Mouse (Mus musculus) adrenal gland, adult 2 months (tissue): ENCODE results near the gene Ush2a. TPM values are rescaled to one million over a fixed set of nuclear protein-coding genes. Genes with fewer than 3 reads are reported as not detected.
A peak's percentile ranks its signal among the peaks of the same experiment; 100 is the strongest.

ENCODE experiments used
- DNase-seq: peaks from one replicate; pipeline ENCODE4 v3.0.0; 2021
- polyA plus RNA-seq: library from polyadenylated mRNA; depleted of rRNA; stranded (reverse); fragments of >200 nt; gene quantifications from 2 replicates; pipeline ENCODE4 v1.2.3, GENCODE M21; 2012
- total RNA-seq, 2 experiments: library from RNA; stranded (reverse); gene quantifications; 2 replicates each; pipeline ENCODE4 v1.2.3; 2021

Ush2a gene
- total and polyA plus RNA-seq, 3 experiments = 0.07 TPM; not detected in 2

DNA sequence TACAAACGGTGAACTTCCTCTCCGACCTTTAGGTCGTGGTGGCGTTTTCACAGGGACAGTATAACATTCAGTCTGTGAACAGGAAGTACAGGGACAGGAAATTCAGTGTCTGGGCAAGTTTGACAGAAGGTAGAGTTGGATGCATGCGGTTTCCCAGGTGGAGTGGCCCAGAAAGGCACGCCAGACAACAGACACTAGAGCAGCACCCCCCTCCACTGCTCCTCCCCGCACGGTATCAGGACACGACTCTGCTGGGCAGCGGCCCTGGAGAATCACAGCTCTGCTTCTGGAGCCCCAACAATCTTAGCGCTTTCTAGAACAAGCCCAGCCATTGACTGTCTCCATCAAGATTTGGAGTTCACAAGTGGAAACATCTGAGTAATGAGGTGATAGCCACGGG lies 406.7 kb downstream of the Ush2a start:
- DNase-seq = no peak

DNA sequence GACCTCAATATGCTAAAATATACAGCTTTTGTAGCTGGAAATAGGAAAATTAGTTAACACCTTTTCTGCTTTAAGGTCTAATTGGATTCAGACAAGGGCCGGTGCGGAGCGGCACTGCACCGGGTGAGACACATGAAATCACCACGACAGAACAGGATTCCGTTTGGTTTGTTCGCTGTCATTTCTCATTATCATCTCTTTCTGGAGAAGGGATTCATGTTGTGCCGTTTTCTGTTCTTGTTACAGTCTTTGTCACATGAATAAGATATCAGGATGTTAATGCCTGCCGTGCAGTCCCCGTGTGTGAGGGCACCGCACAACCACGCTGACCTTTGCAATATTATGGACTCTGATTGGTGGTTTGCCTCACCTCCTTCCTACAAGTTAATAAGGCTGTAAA lies 411.0 kb downstream of the Ush2a start:
- DNase-seq = no peak

DNA sequence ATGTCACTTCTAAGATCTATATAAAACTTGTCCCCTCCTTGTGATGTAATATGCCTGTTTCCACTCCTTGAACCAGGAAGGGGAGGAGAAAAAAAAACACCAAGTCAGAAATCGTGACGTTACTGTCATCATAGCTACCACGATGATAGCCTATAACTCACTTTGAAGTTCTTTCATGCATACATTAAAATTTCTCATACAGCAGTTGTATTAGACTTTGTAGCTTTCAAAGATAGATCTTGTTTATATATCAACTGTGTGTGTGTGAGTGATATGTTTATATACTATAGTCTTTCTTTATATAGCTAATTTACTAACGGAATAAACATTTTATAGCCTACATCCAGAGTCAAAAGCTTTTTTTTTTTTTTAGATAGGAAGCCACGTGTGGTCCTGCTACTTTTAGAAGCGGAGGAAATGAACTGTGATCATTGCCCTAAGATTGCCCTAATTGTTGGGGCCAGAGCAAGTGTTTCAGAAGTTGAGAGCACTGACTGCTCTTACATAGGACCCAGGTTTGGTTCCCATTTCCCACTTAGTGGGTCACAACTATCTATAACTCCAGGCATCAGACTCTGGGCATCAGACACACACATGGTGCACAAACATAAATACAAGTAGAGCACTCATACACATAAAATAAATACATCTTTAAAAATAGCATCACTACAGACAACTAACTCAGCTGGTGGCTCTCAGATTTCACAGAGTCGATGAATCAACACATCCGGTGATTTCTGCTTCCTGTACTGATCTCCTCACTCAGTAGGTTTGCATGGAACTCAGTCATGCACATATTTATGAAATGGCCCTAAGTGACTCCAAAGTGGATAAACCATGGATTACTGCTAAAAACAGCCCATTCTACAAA lies 413.1 kb downstream of the Ush2a start:
- DNase-seq = no peak

DNA sequence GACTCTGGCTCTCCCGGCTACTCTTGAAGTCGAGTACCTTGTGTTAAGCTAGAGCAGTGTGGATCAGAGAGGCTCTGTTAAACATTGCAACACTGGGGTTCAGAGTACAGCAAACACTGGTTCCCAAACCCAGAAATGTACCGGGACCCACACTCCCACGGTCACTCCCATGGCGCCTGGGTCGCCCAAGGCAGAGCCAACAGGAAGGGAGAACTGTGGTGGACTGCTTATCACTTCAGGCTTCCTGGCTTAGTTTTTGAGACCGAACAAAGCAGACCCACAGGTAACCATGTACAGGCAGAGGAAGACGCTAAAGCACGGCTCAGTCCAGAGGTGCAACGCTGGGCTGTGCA lies 413.7 kb downstream of the Ush2a start:
- no peak for DNase-seq

- no peak for DNase-seq
Observed at GRCm38 (mm10) chr1:188678189-188678588, 416.4 kb downstream of the Ush2a start.

DNA sequence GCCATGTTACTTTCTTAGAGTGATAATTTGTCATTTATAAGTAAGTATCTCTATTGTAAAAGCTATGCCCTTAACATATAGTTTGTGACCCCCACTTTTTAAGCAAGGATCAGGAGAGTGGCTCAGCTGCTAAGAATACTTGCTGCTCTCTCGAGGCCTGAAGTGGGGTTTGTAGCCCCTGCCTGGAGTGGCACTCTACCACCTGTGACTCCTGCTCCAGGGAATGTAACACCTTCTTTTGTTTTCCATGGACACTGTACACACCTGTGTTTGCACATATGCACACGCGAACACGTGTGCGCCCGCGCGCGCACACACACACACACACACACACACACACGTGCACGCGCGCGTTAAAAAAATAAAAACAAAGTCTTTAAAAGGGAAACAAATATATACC lies 424.5 kb downstream of the Ush2a start:
- no peak for DNase-seq

DNA sequence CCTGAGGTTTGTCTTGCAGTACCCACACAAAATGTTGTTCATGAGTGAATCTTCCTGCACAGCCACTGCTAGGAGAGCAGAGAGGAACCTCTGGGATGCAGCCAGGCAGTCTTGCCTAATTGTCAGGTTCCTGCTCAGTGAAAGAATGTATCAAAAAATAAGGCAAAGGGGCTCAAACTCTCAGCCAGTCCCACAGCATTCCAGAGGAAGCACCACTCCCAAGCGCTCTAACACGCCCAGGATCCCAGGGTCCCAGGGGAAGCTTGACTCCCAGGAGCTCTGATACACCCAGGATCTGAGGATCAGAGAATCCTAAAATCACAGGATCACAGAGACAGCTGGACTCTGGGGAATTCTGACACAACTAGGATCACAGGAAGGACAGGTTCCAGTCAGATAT lies 434.5 kb downstream of the Ush2a start:
- DNase-seq = no peak

GRCm38 (mm10) chr1:188708176-188708575 lies 446.4 kb downstream of the Ush2a start:
- no peak for DNase-seq

GRCm38 (mm10) chr1:188708694-188709093 lies 446.9 kb downstream of the Ush2a start:
- peak; percentile 3 for DNase-seq

DNA sequence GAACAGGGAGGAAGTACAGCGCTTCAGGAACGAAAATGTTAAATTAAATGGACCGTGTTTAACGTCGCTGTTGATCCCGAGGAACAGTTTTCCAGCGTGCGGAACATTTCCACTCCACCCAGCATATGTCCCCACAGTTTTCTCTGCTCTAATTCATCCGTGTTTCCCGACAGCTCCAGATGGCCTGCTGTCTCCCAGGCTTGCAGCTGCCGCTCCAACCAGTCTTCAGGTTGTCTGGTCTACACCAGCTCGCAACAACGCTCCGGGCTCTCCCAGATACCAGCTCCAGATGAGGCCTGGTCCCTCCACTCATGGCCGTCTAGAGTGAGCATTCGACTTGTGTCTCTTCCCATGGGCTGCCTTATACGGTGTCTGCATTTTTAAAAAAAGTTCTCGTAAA lies 452.3 kb downstream of the Ush2a start:
- no peak for DNase-seq

DNA sequence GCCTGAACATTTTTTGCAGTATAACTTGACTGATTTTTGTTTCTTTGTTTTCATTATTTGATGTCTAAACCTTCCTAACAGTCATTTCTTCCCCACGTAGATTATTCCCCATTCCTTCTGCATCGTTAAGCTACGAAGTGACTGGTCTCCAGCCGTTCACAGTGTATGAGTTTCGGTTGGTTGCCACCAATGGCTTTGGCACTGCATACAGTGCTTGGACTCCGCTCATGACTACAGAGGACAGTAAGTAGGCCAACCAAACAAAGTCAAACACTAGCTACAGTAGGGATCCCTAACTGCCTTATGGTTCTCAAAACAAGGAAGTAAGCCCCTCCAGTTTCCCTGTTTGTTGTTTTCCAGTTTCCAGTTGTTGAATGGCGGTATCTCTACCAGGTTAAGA lies 453.1 kb downstream of the Ush2a start:
- DNase-seq = no peak

DNA sequence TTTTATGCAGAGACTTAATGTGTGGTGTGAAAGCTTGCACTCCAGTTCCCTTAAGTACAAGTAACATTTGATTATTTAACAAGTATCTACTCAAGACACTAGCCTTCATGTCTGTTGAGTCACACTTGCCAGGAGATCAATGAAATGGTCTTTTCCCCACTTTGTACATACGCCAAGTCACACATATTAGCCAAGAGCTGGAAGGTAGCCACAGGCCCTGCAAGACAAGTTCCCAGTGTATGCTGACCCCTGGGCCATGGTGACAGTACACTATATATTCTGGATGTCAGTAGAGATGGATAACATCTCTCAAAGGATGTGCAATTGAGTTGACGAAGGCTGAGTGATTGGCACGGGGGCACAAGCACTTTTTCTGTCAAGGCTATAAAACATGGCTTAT lies 455.1 kb downstream of the Ush2a start:
- peak; percentile 12 for DNase-seq

- no peak for DNase-seq
Observed at GRCm38 (mm10) chr1:188725122-188725995, 463.5 kb downstream of the Ush2a start.

DNA sequence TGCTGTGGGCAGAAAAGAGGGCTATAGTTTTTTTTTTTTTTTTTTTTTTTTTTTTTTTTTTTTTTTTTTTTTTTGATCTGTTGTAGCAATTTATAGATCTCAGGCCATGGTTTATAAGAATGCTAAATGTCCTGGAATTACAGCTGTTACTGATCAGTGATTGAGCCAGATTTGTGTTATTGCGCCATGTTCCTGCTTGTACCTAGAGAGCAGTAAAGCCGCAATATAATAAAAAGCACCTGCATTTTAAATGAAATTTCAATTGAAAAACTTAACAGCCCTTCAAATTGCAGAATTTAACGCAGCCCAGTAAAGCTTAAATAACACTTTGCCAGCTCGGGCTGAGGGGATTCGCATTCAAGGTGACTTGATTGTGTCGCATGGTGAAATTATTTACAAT lies 465.1 kb downstream of the Ush2a start:
- no peak for DNase-seq

GRCm38 (mm10) chr1:188728625-188729024 lies 466.8 kb downstream of the Ush2a start:
- no peak for DNase-seq

DNA sequence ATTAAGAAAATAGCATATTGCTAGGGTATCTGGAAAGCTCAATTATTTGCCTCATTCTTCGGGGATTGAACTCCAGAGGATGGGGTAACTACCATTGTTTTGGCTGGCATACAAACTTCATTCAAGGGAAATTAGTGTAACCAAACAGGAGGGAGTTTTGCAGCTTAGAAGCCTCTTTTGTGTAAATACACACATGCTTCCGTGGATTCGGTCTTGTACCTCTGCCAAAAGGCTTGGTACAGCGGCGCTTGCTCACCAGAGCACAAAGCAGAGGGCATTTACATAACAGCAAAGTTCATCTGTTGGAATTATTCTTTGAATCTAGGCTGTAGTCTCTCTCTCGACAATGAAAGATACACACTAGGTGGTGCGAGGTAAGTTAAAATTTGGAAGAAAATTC lies 467.4 kb downstream of the Ush2a start:
- no peak for DNase-seq

DNA sequence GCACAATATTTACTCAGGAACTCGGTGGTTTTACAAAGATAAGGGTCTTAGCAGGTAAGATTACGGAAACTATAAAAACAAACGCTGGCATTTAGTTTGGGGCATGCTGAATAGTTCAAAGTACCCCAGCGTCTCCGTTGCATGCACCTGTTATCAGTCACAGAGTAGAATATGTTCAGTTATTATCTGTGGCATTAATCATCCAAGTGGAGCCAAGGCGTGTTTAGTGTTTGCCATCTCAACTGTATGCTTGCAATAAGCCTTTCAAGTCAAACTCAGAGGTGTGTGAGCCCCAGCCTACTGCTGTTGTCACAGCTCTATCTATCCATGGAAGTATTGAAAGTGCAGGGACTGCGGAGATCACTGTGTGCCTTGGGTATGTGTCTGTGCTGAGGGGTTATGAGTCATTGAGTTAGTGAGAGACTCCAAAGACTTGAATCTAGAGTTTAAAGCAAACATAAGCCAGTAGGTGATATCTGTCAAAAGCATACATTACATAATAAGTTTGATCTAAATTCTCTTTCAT lies 473.0 kb downstream of the Ush2a start:
- no peak for DNase-seq

- DNase-seq = no peak
Observed at GRCm38 (mm10) chr1:188742971-188743370, 481.1 kb downstream of the Ush2a start.

DNA sequence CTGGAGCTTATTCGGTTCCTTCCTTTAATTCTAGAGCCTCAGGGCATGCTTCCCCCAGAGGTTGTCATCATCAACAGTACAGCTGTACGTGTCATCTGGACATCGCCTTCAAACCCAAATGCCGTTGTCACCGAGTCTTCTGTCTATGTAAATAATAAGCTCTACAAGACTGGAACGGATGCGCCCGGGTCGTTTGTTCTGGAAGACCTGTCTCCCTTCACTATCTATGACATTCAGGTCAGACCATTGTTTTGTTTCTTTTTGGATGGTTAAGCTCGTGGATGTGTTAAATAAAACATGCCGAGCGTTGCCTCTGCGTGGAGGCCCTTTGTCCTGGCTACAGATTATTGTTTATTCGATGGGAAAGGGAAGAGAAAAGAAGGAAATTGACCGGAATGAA lies 493.2 kb downstream of the Ush2a start:
- DNase-seq = no peak

GRCm38 (mm10) chr1:188760515-188760914 lies 498.7 kb downstream of the Ush2a start:
- no peak for DNase-seq

GRCm38 (mm10) chr1:188762463-188762862 lies 500.6 kb downstream of the Ush2a start:
- no peak for DNase-seq

- no peak for DNase-seq
Observed at GRCm38 (mm10) chr1:188763761-188764160, 501.9 kb downstream of the Ush2a start.

- DNase-seq = no peak
Observed at GRCm38 (mm10) chr1:188770828-188771227, 509.0 kb downstream of the Ush2a start.
